Mouse (Mus musculus) embryo, embryonic 11.5 days (tissue): ENCODE results near the gene Lin54.

Experiments
- DNase-seq: peaks from one replicate; pipeline ENCODE4 v3.0.0-alpha.2; 2012; ENCODE audit warnings: low read depth, low spot score

Lin54 gene

GRCm38 (mm10) chr5:100418861-100419260 lies 81.6 kb downstream of the Lin54 start:
- no peak for DNase-seq

- DNase-seq: no peak
Measured at GRCm38 (mm10) chr5:100418077-100418476, 82.4 kb downstream of the Lin54 start.

- peak; percentile 84 for DNase-seq
Measured at GRCm38 (mm10) chr5:100415761-100416590, 84.5 kb downstream of the Lin54 start, which contains the start of gene Sec31a. Gene Sec31a (minus strand): TSS chr5:100416234.

- DNase-seq: no peak
Measured at GRCm38 (mm10) chr5:100414474-100415196, 85.8 kb downstream of the Lin54 start.

GRCm38 (mm10) chr5:100412886-100413285 lies 87.6 kb downstream of the Lin54 start:
- DNase-seq: no peak

GRCm38 (mm10) chr5:100410281-100410680 lies 90.2 kb downstream of the Lin54 start:
- DNase-seq: no peak

- DNase-seq: no peak
Measured at GRCm38 (mm10) chr5:100408485-100408884, 92.0 kb downstream of the Lin54 start.

- no peak for DNase-seq
Measured at GRCm38 (mm10) chr5:100396753-100397152, 103.7 kb downstream of the Lin54 start.

- no peak for DNase-seq
Measured at GRCm38 (mm10) chr5:100393681-100394080, 106.8 kb downstream of the Lin54 start.

GRCm38 (mm10) chr5:100392436-100392955 lies 107.9 kb downstream of the Lin54 start:
- DNase-seq: no peak
